Mouse (Mus musculus) right cerebral cortex, adult 2 months (tissue): ENCODE results near the gene Fgfr2.

Experiments
- DNase-seq, 2 experiments: peaks; one replicate each; pipeline ENCODE4 v3.0.0; 2021 to 2022; ENCODE audit warnings: low spot score in 2 of 2

Gene Fgfr2

GRCm38 (mm10) chr7:132776338-132777111, 346.6 kb downstream of the Fgfr2 start:
- no peak for DNase-seq

DNA sequence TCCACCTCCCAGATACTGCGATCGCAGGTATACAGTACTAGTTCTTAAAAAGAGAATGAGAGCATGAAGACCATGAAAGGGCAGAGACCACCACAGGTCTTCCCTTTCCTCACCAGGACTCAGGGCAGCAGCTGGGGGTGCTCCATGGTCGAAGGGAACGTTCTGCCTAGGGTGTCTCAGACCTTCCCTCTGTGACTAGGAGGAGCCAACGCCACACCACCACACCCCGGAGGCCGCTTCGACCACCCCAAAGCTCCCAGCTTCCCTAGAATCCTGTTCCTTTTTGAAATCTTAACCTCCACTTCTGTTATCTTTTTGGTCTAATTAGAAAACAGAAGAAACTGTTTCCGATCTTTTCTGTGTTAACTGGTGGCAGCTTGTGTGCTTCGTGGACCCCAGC, 347.2 kb downstream of the Fgfr2 start:
- no peak for DNase-seq

- DNase-seq, result no peak
Observed at GRCm38 (mm10) chr7:132775333-132775732, 347.8 kb downstream of the Fgfr2 start.

DNA sequence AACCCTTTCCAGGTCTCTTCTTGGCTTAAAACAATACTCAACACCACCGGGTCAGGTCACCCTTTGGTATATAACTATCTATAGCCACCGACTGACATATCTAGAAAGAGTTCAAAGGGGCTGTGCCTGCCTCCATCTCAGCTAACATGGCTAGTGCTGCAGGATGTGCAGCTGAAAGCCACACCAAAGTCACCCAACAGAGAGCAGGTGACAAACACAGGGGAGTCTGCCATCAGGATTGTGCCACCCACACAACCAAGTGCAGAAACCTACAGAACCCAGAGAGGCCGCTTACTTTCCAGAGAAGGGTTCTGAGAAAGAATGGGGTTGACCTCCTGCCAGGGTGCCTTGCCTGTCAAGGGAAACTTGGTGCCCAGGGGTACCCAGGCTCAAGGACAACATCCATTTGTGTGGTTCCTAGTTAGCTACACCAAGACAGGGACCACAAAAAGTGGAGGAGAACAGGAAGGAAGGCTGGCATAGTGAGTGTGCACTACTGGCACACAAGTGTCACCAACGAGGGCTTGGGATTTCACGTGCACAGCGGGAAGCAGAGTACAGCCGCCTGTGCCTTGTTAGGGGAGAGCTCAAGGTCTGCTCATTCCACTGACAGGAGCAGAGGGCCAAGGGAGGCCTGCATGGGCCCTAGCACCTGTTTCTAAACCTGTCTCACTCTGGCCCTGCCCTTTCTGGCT, 350.0 kb downstream of the Fgfr2 start:
- no peak for DNase-seq

DNA sequence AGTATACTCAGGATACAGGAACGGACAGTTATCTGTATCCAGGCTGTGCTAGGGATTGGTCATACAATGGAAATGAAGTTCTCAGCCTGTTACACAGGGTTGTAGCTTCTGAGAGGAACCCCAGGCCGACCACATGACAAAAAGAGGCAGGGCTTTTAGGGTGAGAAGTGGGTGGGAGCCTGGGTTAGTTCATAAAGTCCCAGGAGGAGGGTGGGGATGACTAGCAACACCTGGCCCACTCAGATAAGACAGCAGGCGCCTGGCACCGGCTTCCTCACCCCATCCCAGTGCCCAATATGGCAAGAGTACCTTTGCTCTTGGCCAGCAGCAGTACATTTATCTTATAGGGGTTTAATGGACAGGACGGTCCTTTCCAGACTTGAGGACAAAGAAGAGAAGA, 350.7 kb downstream of the Fgfr2 start:
- DNase-seq, result no peak

- no peak for DNase-seq
Observed at GRCm38 (mm10) chr7:132768498-132769344, 354.4 kb downstream of the Fgfr2 start.

DNA sequence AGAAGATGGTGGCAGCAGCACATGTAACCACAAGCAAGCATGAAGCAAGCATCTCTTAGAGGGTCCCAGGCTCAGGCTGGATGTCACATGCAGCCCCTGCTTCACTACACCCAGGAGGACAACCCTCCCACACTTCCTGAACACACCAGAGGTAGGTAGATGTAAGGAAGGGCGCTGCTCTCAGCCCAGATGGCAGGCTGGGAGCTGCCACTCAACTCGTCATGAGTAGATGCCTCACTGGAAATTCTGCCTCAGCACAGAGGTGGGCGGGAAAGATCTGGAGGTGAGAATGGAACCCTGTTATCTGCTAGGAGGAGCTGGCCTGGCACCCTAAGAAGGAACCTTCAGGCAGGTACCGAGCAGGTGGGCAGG, 355.2 kb downstream of the Fgfr2 start:
- DNase-seq, result no peak

DNA sequence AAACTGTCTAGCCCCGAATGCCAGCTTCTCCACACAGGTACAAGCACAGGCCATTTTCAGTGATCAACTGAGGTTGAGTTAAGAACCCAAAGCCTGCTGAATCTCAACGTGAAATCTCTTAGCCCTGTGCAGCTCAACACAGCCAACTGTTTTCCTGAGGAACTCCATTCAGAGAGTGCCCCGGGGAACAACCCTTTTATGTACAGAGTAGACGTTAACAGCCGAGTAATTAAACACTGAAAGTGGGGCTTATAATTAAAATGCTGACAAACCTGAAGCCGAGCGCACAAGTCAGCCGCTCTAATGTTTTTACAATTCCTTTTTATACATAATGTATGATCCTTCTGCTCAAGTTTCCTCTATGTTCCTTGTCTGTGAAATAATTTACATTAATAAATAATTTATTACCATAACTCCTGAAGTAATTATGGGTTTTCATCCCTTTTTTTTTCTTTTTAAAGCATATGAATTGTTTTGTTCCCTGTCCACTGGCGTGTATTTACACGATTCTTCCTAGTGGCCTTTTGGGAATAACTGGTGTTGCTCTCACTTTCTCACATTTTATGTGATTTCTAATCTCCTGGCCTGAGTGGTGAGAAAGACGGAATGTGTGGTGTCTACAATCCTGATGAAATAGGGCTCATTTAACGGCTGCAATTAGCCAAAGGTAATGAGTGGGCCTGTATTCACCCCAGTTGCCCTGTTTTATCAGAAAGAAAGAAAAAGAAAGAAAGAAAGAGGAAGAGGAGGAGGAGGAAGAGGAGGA, 355.7 kb downstream of the Fgfr2 start:
- no peak for DNase-seq

DNA sequence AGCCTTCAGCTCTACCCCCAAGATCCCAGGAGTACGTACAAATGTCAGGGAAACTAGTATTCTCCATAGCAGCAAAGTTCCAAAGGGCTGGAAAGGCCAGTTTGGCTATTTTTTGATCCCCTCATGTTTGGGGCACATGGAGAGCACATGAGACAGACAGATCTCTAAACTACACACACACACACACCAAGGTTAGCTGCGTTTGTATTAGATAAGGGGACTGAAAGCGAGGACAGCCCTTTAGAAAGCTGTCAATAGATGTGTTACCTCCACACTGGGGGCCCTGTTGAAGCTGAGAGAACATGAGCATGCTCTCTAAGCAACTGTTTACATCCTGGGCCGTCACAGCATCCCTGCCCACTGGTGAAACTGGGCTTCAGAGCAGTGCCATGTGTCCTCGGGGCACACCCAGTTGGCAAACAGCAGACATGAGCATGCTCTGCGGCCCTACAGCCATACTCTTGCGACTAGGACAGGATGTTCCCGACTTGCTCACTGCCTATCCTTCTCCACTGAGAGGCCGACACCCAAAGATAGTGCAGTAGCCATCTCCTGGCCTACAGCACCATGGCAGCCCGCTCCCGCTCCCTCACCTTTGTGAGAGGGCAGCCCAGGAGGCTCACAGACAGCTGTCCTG, 356.8 kb downstream of the Fgfr2 start:
- no peak for DNase-seq

- DNase-seq, result no peak
Observed at GRCm38 (mm10) chr7:132765629-132766186, 357.4 kb downstream of the Fgfr2 start.

GRCm38 (mm10) chr7:132764896-132765491, 358.2 kb downstream of the Fgfr2 start:
- no peak for DNase-seq

DNA sequence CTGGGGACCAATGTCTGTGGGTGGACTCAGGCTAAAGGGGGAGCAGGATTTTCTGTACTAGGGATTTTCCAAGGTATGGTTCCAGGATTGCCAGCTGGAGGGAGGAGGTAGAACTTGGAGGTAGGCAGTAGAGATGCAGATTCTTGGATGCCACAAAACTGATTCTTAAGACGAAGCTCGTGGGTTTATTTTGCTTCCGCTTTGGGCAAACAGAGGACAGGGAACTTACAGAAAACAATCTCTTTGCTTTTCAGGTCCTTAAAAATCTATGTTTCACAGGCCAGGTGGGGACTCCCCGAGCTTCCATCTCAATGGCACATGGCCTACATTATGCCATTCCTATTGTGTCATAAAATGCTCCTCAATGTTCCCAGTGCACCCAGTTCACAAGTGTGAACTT, 358.8 kb downstream of the Fgfr2 start:
- DNase-seq, result no peak

DNA sequence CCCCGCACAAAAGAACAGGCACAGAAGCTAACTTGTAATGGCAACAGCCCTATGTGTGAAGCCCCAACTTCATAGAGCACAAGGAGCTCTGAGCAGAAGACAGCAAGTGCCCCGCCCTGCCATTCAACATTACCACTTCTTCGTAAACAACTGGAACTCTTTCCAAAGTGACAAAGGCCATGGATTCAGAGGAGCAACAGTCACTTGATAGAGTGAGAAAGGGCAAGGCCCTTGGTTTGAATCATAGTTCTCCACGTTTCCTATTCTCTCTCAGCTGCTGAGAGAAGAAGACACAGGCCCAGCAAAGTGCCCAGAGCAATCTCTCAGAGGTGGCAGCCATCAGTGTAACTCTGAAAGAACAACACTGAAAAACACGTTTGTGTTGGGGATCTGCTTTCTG, 359.2 kb downstream of the Fgfr2 start:
- no peak for DNase-seq

DNA sequence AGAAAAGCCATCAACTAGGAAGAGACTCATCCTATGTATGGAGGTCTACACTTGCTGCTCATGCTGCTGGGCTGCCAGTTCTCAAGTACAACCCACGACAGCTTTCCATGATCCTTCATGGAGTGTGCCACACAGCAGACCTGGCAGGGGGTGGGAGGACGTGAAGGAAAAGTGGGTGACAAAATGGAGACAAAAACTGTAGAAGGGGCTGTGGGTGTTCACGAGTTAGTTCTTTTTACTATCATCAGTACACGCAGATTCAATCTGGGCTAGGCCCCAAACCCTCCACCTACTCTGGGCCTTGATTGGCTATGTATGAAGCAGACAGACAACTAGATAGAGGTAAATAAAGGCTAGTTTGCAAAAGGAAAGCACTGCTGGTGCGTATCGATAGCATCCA, 359.8 kb downstream of the Fgfr2 start:
- DNase-seq, result peak; percentile 63 to 67

- DNase-seq, result no peak
Observed at GRCm38 (mm10) chr7:132761409-132761808, 361.7 kb downstream of the Fgfr2 start.

DNA sequence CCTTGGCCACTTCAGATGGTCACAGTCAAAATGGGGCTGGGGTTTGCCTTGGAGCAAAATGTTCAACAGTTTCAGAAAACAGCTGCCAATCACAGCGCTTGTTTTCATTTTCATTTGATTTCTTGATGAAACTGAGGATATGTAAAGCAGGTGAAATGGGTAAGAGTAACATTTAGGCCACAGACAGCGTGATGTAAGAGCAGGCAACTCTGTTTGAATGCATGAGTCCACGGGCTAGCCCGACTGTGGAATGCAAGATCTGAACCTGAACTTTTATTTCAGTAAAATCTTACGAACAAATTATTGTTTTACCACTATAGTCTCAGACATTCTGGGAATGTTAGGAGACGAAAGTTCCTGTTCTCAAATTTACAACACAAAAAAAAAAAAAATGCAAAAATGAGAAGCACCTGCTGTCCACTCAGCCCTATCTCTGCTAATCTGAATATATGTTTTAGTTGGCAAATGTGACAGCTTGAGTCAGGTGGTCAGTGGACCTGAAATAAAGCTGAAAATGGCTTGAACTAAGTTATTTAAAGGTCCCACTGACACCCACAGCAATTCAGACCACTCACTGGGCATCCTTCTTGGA, 362.5 kb downstream of the Fgfr2 start:
- no peak for DNase-seq

DNA sequence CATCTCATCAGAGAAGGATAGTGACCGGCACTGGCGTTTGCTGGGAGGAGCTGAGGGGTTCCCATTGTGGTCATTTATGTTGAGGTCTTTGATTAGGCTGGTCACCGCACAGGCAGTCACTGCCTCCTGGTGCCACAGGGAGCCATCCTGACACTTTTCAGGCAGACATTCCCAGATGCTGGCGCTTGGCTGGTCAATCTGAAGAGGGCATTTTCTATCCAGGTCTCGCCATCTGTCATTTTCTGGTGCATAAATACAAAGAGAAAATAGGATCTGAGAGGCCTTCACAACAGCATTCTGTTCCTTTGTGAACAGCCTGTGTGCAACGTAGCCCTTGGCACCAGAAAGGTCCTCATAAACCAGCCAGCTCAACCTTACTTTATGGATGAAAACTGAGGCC, 363.2 kb downstream of the Fgfr2 start:
- DNase-seq, result no peak

- DNase-seq, result no peak
Observed at GRCm38 (mm10) chr7:132759405-132759891, 363.7 kb downstream of the Fgfr2 start.

- DNase-seq, result no peak
Observed at GRCm38 (mm10) chr7:132758875-132759274, 364.3 kb downstream of the Fgfr2 start.

DNA sequence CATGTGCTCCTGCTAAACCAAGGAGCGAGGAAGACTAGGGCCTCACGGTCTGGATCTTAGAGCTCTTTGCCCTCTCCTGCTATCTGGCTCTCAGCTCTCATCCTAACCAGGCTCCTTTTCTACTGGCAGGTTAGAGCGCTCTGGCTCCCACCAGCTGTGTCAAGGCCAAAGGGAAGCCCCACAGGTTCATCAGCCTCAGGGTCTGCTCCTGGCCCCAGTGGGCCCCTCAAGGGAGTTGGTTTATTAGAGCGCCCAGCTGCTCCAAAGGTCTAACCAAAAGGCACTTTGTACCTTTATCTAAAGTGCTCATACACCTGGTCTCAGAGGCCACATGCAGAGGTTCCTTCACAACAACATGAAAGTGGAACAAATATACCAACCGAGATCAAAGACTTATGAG, 366.8 kb downstream of the Fgfr2 start:
- no peak for DNase-seq
